Mouse (Mus musculus): ENCODE measurements around the gene Gstp1. TPM values are rescaled to one million over a fixed set of nuclear protein-coding genes. Genes with fewer than 3 reads are reported as not detected.
"Not testable (repeated sequence)": the region's sequence is repeated elsewhere in the genome, so short reads cannot be mapped to it uniquely, and the experiment has no call there.

The Gstp1 gene
- total RNA-seq, 4 experiments from 2014 or later: 405 to 436 (median 416) TPM

- not testable (repeated sequence) for DNase-seq (ENCODE audit: low spot score in 2 of 2)
Measured at GRCm38 (mm10) chr19:4060044-4060898, 22.5 kb upstream of the Gstp1 start.

GRCm38 (mm10) chr19:4059069-4059740 lies 21.4 kb upstream of the Gstp1 start, which contains the start of gene Gstp3:
Gene Gstp3 (minus strand): TSS chr19:4059569.
- no peak for DNase-seq (ENCODE audit: low spot score in 2 of 2)

GRCm38 (mm10) chr19:4058581-4058980 lies 20.8 kb upstream of the Gstp1 start:
- DNase-seq (ENCODE audit: low spot score in 2 of 2): no peak

- DNase-seq (ENCODE audit: low spot score in 2 of 2): no peak
Measured at GRCm38 (mm10) chr19:4057962-4058361, 20.2 kb upstream of the Gstp1 start.

DNA sequence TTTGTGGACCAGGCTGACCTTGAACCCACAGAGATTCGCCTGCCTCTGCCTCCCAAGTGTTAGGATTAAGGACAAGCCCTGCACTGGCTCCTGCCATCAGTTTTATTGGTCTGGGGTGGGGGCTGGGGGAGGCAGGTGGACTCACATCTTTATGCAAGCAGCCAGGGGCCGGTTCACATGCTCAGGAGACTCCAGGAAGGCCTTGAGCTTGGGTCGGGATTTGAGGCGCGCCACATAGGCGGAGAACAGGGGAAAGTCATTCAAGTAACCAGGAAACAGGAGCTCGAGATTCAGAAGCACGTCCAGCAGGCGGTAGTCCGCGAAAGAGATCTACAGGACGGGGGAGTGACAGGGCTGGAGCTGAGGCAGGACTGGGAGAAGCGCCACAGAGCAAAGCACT lies 19.6 kb upstream of the Gstp1 start:
- no peak for DNase-seq (ENCODE audit: low spot score in 2 of 2)

DNA sequence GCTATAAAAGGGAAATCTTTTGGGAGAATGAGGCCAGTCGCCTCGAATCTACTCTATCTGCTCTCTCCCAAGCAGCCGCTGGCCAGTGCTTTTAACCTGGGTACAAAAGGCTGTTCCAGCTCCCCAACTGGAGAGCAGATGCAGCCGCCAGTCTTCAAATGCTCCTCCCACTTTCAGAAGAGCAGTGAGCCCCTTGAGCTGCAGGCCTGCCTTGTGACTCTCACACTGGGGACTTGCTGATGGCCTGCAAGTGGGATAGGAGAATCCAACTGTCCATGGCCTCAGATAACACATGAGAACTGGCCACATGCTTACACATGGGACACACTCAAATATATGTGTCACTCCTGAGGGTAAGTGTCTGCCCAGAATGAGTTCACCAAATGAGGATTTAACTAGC lies 18.9 kb upstream of the Gstp1 start:
- DNase-seq (ENCODE audit: low spot score in 2 of 2): no peak

DNA sequence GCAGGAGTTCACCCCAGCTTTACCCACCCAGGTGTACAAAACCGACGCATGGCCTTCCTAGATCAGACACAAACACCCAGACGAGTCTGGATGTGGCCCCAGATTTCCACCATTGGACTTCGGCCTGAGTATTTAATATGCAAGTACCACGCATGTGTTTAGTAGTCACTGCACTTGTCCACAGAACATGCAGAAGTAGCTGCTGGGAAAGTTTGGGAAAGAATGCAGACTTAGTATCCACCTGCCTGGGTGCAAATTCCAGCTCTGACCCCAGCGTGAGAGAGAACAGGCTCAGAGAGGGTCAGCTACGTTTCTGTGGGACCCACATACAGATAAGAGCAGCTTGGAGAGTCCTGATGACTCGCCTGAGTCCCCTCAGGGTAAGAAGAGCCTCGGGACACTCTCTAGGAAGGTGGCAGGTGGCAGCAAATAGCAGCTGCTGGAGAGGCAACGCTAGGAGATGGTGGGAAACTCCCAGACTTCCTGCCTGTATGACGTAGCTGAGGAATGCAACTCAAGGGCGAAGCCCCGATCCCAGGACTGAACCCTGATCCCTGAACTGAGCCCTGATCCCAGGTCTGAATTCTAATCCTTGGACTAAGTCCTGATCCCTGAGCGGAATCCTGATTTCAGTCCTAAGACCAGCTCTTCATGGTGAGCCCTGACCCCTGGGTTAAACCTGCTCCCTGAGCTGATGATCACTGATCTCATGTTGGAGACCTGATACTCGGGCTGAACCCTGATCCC lies 18.3 kb upstream of the Gstp1 start:
- DNase-seq (ENCODE audit: low spot score in 2 of 2): no peak

DNA sequence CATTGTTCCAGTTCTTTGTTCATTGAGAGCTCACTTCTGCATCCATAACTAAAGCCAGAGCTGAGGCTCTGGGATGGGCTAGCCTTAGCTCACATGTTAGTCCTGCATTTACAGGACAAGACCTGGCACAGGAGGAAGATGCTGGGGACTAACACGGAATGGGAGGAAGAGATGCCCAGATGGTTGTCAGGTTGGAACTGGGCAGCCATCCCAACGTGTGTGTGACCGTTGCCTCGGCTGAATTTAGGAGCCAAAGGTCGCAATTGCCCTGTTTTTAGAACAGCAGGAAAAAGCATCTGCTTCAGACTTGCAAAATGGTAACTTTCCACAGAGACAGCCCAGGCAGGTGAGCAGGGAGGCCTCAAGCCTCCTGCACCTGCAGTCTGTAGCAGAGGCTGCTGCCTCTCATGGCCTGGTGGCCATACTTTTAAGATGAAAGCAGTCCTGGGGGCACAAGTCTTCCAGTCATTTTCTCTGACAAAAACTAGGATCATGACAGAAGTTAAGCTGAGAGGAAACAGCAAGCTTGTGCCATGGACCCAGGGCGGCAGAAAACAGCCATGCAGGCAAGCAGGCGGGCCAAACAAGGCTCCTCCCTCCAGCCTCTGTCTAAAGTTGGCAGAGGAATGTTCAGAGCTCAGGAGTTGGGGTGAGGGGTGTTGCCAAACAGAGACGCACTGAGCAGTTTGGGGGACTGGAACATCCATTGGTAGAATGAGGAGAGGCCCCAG lies 17.6 kb upstream of the Gstp1 start:
- no peak for DNase-seq (ENCODE audit: low spot score in 2 of 2)

DNA sequence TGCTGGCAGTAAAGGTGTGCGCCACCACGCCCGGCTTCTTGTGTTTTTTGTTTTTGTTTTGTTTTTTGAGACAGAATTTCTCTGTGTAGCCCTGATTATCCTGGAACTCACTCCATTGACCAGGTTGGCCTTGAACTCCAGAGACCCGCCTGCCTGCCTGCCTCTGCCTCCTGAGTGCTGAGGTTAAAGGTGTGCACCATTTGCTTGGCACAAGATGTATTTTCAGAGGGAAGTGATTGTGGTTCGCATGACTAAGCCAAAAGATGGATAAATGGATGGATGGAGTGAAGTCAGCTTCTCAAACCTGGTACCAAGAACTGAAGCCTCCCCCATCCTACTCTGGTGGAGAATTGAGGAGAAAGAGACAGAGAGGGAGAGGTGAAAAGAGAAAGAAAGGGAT lies 16.8 kb upstream of the Gstp1 start:
- DNase-seq (ENCODE audit: low spot score in 2 of 2): no peak

DNA sequence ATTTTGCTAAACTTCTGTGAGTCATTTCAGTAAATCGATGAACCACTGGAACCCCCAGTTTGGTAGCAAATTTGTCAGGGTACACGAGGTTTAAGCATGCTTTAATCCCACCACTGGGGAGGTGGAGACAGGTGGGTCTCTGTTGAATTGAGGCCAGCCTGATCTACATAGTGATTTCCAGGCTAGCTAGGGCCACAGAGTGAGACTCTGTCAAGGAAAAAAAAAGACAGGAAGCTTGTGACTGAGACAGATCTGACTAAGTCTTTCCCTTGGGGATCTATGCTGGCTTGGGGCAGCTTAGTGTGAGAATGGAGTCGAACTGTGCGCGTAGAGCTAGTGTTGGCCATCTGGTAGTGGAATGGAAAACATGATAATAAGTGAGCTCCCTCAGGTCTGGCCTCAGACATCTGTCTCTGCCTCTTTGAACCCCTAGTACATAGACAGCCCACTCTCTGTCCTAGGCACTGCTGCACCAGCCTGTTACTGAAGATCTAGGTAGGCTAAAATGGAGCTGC lies 14.8 kb upstream of the Gstp1 start:
- no peak for DNase-seq (ENCODE audit: low spot score in 2 of 2)

- DNase-seq (ENCODE audit: low spot score in 2 of 2): no peak
Measured at GRCm38 (mm10) chr19:4051741-4052515, 14.1 kb upstream of the Gstp1 start.

GRCm38 (mm10) chr19:4051016-4051415 lies 13.2 kb upstream of the Gstp1 start:
- no peak for DNase-seq (ENCODE audit: low spot score in 2 of 2)

GRCm38 (mm10) chr19:4049069-4049468 lies 11.3 kb upstream of the Gstp1 start:
- not testable (repeated sequence) for DNase-seq (ENCODE audit: low spot score in 2 of 2)

DNA sequence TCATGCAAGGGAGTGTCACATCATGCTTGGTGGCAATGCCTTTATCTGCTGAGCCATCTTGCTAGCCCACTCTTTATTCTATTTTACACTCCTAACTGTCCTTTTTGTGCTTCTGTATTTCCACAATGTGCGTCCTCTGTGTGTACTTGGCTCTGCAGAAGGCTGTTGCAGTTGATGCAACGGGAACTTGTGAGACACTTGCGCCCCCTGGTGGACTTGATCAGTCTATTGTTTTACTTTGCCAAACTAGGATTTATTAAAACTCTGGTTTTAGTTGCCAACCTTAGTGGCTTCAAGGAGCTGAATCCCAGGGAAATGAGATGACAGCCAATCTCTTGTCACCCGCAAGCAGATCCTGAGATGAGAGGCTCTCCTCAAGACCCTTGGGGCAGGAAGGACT lies 10.1 kb upstream of the Gstp1 start:
- DNase-seq (ENCODE audit: low spot score in 2 of 2): peak; percentile 25 to 40

GRCm38 (mm10) chr19:4046866-4047254 lies 9.1 kb upstream of the Gstp1 start:
- no peak for DNase-seq (ENCODE audit: low spot score in 2 of 2)

DNA sequence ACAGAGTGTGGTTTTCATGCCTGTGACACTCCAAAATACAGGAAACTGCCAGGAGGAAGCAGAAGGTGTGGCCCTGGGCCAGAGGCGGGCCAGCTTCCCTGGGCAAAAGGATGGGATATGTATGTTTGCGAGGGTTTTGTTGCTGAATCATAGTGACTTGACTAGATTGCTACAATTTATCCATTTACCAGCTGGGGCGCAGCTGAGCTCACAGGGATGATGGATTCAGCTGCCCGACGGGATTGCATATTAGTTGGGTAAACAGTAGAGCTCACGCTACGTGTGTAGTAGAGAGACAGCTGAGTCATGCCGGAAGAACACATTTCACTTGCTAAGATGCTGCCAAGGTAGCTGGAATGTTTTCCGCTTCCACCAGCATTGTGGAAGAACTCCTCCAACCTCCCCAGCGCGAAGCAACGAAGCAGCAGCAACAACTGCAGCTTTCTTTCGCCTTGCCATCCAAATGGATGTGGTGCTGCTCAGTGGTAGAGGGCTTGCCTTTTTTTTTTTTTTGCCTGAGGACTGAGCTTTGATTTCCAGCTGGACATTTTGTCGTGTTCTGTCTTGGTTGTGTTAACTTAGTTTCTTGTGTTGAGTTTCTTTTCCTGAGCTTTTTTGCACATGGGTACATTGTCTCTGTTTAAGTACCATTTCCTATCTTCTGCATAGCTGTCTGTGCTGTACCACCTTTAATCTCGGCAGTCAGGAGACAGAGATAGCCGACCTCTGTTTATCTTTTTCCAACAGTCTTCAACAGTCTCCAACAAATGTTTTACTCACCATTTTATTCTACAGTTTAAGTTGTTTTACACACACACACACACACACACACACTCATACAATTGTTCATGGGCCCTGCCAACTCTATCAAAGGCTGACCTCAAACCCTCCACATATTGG lies 8.4 kb upstream of the Gstp1 start, which contains the start of gene Gstp2:
Gene Gstp2 (minus strand): TSS at position 58 of the 900 bp plus-strand sequence.
- peak; percentile 63 to 84 for DNase-seq (ENCODE audit: low spot score in 2 of 2)

GRCm38 (mm10) chr19:4044109-4044508 lies 6.3 kb upstream of the Gstp1 start:
- DNase-seq (ENCODE audit: low spot score in 2 of 2): not testable (repeated sequence)

GRCm38 (mm10) chr19:4042124-4042523 lies 4.3 kb upstream of the Gstp1 start:
- no peak for DNase-seq (ENCODE audit: low spot score in 2 of 2)

- not testable (repeated sequence) for DNase-seq (ENCODE audit: low spot score in 2 of 2)
Measured at GRCm38 (mm10) chr19:4041500-4041899, 3.7 kb upstream of the Gstp1 start.
